Mouse (Mus musculus): ENCODE results near the gene Aoc2. TPM values are rescaled to one million over a fixed set of nuclear protein-coding genes. Genes with fewer than 3 reads are reported as not detected.
"Not testable (repeated sequence)": the region's sequence is repeated elsewhere in the genome, so short reads cannot be mapped to it uniquely, and the experiment has no call there.

The Aoc2 gene
- total RNA-seq, 4 experiments from 2014 or later = 0.46 to 1.1 (median 0.59) TPM

DNA sequence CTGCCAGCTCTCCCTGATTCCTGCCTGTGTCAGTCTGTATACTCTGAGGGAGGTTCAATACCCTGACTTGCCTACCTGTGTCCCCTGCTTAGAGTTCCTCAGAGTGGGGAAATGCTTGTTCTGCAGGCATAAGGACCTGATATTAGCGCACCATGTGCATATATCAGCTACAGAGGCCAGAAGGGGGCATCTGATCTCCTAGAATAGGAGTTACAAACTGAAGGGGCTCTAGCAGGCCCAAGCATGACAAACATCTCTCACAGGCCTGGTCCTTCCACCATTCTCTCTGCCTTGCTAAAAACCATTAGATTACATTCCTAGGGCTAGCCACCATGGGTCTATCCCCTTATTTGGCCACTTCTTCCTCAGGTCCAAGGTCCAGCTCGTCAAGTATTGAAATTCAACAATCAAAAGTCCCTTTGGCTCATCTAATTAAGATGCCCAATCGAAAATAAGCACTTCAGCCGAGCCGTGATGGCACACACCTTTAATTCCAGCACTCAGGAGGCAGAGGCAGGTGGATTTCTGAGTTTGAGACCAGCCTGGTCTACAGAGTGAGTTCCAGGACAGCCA is 29.7 kb downstream of the Aoc2 start:
- DNase-seq (ENCODE audit: low spot score in 2 of 2) = no peak

DNA sequence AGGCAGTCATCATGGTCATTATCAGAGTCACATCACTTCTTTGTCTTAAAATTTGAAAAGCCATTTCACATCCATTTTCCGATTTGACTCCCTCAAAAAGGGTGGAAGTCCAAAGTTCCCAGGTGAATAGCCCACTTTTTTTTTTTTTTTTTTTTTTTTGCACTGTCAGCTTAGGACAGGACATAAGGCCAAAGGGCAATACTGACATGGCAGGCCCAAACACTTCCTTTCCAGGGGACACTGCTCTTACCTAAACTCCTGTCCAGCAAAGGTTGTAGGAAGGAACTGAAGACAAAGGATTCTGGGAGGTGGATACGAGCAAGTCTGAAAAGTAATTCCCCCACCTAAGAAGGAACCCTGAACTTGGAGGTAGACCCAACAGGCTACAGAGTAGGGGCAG is 31.1 kb downstream of the Aoc2 start:
- DNase-seq (ENCODE audit: low spot score in 2 of 2) = no peak

DNA sequence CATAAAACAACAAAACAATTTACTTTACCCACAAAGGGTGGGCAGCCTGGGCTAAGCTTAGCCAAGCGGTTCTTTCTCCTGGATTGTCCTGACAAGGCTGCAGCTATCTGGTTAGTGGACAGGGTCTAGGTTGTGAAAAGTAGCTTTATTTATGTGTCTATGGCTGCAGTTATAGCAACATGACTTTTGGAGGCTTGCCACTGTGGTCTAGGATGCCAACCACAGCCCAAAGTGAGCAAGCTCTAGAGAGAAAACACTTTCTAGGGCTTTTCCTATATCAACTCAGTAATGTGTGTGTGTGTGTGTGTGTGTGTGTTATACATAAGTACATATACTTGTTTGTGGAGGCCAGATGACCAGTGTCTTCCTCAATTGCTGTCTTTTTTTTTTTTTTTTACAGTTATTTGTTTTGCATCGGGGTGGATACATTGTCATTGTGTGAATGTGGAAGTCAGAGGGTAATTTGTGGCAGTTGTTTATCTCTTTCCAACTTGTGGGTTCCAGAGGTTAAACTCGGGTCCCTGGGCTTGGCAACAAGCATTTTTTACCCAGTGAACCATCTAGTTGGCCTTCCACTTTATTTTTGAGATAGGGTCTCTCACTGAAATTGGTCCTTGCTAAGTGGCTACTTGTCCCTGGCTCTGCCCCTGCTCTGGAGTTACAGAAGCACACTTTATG is 32.8 kb downstream of the Aoc2 start:
- DNase-seq (ENCODE audit: low spot score in 2 of 2) = no peak

DNA sequence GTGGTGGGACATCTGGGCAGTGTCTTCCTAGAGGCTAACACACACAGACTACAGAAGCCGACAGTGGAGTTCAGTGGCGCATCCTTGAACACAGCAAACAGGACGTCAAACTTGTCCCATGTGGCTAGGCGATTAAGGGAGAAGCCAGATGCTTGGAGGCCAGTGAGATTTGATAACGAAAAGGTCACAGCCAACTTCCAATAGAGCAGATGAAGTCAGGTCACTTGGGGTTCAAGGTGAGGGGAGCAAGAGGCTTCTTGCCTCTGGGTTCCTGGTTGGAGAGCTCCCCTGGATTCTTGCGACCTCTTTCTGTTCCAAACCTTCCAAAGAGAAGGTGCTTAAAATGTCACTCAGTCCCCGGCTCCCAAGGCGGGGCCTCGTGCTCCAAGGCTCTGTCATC is 34.9 kb downstream of the Aoc2 start:
- DNase-seq (ENCODE audit: low spot score in 2 of 2) = no peak

DNA sequence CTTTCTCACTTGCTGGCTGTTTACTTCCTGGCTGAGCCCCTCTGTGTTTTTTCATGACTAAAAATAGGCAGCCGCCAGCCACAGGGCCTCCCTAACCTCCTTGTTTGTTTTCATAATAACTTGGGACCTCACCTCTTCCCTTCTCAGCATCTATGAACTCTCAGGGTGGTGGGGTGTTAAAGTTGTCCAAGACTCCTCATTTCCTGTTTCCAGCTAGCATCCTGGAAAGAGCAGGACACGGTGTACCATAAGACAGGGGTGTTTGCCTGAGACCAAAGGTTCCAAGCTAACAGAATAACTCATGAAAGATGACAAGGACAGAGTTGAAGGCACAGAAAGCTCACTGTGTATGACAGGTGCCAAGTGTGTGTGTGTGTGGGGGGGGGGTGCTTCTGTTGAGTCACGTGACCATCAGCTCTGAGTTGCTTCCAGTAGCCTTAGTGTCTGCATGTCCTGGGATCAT is 35.8 kb downstream of the Aoc2 start:
- DNase-seq (ENCODE audit: low spot score in 2 of 2) = no peak

DNA sequence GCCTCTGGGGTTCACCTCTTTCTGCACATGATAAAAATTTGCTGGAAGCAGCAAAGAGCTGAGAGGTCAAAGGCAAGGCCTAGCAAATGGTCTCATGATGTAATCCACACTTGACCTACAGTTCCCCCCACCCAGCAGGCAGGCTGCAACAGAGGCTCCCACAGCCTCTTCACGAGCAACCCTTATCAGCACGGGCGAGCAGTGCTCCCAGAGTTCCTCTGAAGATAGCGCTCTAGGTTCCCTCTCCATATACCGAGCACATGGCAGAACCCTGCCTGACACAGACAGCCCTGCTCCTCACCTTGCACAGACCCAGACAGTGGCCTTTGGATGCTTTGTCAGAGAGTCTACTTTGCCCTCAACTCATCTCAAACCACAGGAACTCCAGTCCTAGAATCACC is 39.7 kb downstream of the Aoc2 start:
- no peak for DNase-seq (ENCODE audit: low spot score in 2 of 2)

DNA sequence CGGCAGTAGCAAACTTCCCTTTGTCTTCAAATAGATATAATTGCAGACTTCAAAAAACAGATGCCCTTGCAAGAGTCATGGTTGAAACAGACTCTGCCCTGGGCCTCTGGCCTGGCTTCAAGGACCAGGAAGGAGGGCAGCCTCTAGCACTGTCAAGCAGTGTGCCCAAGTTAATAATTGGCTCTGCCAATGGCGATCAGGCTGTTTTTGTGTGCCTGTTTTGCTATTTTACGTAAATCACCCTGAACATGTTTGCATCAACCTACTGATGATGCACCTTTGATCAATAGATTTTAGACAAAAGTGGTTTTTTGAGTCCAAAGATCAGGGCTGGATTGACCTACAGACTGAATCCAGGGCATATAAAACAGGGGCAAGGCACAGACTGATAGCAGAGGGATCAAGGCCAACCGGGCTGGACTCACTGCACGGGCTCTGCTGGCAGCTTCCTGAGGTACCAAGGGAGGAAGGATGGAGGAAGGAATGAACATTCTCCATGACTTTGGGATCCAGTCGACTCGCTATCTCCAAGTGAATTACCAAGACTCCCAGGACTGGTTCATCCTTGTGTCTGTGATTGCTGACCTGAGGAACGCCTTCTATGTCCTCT is 42.6 kb downstream of the Aoc2 start, which contains the start of gene G6pc:
G6pc (plus strand) TSS at position 236 of the 610 bp plus-strand sequence.
- DNase-seq (ENCODE audit: low spot score in 2 of 2) = no peak

DNA sequence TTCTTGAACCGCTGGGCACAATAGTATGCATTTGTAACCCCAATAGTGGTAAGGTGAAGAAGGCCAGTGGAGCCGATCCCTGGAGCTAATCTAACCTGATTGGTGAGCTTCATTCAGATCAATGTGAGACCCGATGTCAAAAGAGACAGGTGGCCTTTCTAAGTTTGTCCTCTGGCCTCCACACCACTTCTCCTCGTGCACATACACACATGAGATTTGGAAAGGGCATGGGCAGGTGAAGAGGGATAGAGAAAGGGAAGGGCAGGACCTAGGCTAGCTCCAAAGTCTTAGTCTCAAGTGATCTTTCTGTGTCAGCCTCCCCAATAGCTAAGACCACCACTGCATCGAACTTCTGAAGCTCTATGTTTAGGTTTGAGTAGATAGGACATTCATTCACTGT is 45.3 kb downstream of the Aoc2 start:
- DNase-seq (ENCODE audit: low spot score in 2 of 2) = no peak

DNA sequence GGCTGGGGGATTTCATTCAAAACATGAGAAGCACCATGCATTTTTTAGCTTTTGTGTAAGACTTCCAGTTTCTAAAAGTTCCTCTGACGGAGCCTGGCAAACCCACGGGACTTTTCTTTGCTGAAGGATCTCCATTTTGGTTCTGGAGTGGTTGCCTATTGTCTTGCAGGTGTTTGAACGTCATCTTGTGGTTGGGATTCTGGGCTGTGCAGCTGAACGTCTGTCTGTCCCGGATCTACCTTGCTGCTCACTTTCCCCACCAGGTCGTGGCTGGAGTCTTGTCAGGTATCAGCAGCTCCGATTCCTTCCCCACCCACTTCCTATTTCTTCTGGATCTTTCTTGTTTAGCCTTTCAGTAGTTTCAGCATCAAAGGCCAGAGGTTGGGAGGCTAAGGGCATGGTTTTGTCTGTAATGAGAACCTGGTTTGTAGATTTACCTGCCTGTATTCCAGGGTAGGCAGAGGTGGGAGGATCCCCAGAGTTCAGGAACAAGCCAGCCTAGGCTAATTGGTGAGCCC is 49.6 kb downstream of the Aoc2 start:
- no peak for DNase-seq (ENCODE audit: low spot score in 2 of 2)

DNA sequence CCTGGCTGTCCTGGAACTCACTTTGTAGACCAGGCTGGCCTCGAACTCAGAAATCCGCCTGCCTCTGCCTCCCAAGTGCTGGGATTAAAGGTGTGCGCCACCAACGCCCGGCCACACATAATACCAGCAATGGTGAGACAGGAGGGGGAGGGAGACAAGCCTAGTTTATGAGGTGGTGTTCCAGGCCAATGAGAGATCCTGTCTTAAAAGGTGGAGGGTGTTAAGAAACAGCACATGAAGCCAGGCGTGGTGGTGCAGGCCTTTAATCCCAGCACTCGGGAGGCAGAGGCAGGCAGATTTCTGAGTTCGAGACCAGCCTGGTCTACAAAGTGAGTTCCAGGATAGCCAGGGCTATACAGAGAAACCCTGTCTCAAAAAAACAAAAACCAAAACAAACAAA is 53.3 kb downstream of the Aoc2 start:
- not testable (repeated sequence) for DNase-seq (ENCODE audit: low spot score in 2 of 2)

DNA sequence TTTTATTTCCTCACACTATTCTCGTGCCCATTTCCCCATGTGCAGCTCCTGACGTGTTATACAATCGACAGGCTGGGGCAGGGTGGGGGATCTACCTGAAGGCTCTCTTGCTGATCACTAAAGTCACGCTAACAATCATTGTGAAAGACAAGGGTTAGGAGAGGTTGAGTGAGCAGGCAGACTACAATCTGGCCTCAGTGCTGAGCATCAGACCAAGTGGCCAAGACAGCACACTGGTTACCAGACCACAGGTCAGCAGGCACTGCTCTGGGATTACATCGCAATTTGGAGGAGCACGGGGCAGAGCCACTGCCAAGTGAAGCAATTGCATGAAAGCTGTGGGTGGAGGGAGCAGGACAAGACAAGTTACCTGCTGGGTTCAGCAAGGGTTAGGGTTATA is 54.1 kb downstream of the Aoc2 start:
- no peak for DNase-seq (ENCODE audit: low spot score in 2 of 2)

Small RNA genes within 50 kb of the gene (microRNA-seq; reads per million reads assigned to microRNA genes)
- gene Gm25593 = not detected

Other genes starting within 250 kb of the Aoc2 start
- under 1 TPM in 1 of 4 experiments, not detected in 3; 0.21 TPM for gene Hsd17b1, start 246.7 kb upstream of the Aoc2 start, total RNA-seq (2022)
- gene Coasy, start 242.5 kb upstream of the Aoc2 start, total RNA-seq (2022) = 10 to 100 TPM in 1 of 4 experiments, 1 to 10 TPM in 3; 7.2 to 11.0 (median 8.5) TPM
- gene Mlx, start 237.8 kb upstream of the Aoc2 start, total RNA-seq (2022) = 10 to 100 TPM in 2 of 4 experiments, 1 to 10 TPM in 2; 8.0 to 12.3 (median 9.4) TPM
- 1 to 10 TPM; 1.3 to 1.5 (median 1.4) TPM for gene Psmc3ip, start 229.6 kb upstream of the Aoc2 start, total RNA-seq (2022)
- 10 to 100 TPM; 28.8 to 30.4 (median 30.1) TPM for gene Retreg3, start 205.2 kb upstream of the Aoc2 start, total RNA-seq (2022)
- 10 to 100 TPM; 23.2 to 27.9 (median 25.9) TPM for gene Tubg1, start 205.1 kb upstream of the Aoc2 start, total RNA-seq (2022)
- gene Tubg2, start 169.2 kb upstream of the Aoc2 start, total RNA-seq (2022) = 1 to 10 TPM; 2.9 to 3.6 (median 3.2) TPM
- gene Cntnap1, start 154.5 kb upstream of the Aoc2 start, total RNA-seq (2022) = 1 to 10 TPM in 1 of 4 experiments, under 1 TPM in 3; 0.67 to 1.3 (median 0.81) TPM
- gene Plekhh3, start 153.7 kb upstream of the Aoc2 start, total RNA-seq (2022) = 10 to 100 TPM; 25.6 to 38.5 (median 33.9) TPM
- gene Ccr10, start 149.6 kb upstream of the Aoc2 start, total RNA-seq (2022) = not detected
- 10 to 100 TPM; 24.3 to 31.0 (median 26.2) TPM for gene Ezh1, start 98.6 kb upstream of the Aoc2 start, total RNA-seq (2022)
- gene Ramp2, start 79.0 kb upstream of the Aoc2 start, total RNA-seq (2022) = 10 to 100 TPM; 19.3 to 28.6 (median 25.4) TPM
- gene Vps25, start 71.4 kb upstream of the Aoc2 start, total RNA-seq (2022) = 10 to 100 TPM; 44.9 to 48.1 (median 47.2) TPM
- gene Wnk4, start 64.5 kb upstream of the Aoc2 start, total RNA-seq (2022) = under 1 TPM in 3 of 4 experiments, not detected in 1; 0.12 to 0.49 (median 0.32) TPM
- under 1 TPM in 3 of 4 experiments, not detected in 1; 0.29 to 0.53 (median 0.34) TPM for gene Cntd1, start 46.1 kb upstream of the Aoc2 start, total RNA-seq (2022)
- gene Coa3, start 45.9 kb upstream of the Aoc2 start, total RNA-seq (2022) = 10 to 100 TPM; 71.9 to 80.9 (median 76.5) TPM
- 100 to 1,000 TPM in 2 of 4 experiments, 10 to 100 TPM in 2; 86.0 to 113 (median 101) TPM for gene Becn1, start 22.8 kb upstream of the Aoc2 start, total RNA-seq (2022)
- 10 to 100 TPM; 59.5 to 80.8 (median 69.4) TPM for gene Psme3, start 8.8 kb upstream of the Aoc2 start, total RNA-seq (2022)
- gene Aoc3, start 5.5 kb downstream of the Aoc2 start, total RNA-seq (2022) = 10 to 100 TPM in 1 of 4 experiments, 1 to 10 TPM in 3; 2.0 to 11.5 (median 5.1) TPM
- under 1 TPM in 1 of 4 experiments, not detected in 3; 0.16 TPM for gene G6pc, start 42.5 kb downstream of the Aoc2 start, total RNA-seq (2022)
- gene Aarsd1, start 92.6 kb downstream of the Aoc2 start, total RNA-seq (2022) = 10 to 100 TPM; 17.4 to 25.9 (median 25.2) TPM
- gene Gm27029, start 99.7 kb downstream of the Aoc2 start, total RNA-seq (2022) = 10 to 100 TPM in 2 of 4 experiments, 1 to 10 TPM in 2; 4.4 to 13.0 (median 8.2) TPM
- 1 to 10 TPM; 7.7 to 8.5 (median 7.9) TPM for gene Rundc1, start 100.0 kb downstream of the Aoc2 start, total RNA-seq (2022)
- 10 to 100 TPM; 82.1 to 86.1 (median 84.0) TPM for gene Ptges3l, start 100.3 kb downstream of the Aoc2 start, total RNA-seq (2022)
- gene Rpl27, start 117.2 kb downstream of the Aoc2 start, total RNA-seq (2022) = 10 to 100 TPM; 20.8 to 47.8 (median 31.7) TPM
- gene Ifi35, start 123.3 kb downstream of the Aoc2 start, total RNA-seq (2022) = 1 to 10 TPM; 7.4 to 9.7 (median 8.7) TPM
- gene Rnd2, start 139.9 kb downstream of the Aoc2 start, total RNA-seq (2022) = 1 to 10 TPM; 2.4 to 3.9 (median 3.5) TPM
- 10 to 100 TPM in 2 of 4 experiments, 1 to 10 TPM in 2; 7.9 to 14.0 (median 9.8) TPM for gene Vat1, start 141.2 kb downstream of the Aoc2 start, total RNA-seq (2022)
- under 1 TPM in 2 of 4 experiments, not detected in 2; 0.07 to 0.11 TPM for gene Brca1, start 226.9 kb downstream of the Aoc2 start, total RNA-seq (2022)
- 10 to 100 TPM; 61.4 to 66.8 (median 65.4) TPM for gene Nbr1, start 227.1 kb downstream of the Aoc2 start, total RNA-seq (2022)